Mouse (Mus musculus) spleen, postnatal 36 days (tissue): ENCODE measurements around the gene Itpkc.
"Not testable (repeated sequence)": the region's sequence is repeated elsewhere in the genome, so short reads cannot be mapped to it uniquely, and the experiment has no call there.

Experiments
- DNase-seq, 2 experiments: peaks; one replicate each; pipeline ENCODE4 v3.0.0; 2022; ENCODE audit warnings: low spot score in 2 of 2, mixed read lengths in 1 of 2

The Itpkc gene

DNA sequence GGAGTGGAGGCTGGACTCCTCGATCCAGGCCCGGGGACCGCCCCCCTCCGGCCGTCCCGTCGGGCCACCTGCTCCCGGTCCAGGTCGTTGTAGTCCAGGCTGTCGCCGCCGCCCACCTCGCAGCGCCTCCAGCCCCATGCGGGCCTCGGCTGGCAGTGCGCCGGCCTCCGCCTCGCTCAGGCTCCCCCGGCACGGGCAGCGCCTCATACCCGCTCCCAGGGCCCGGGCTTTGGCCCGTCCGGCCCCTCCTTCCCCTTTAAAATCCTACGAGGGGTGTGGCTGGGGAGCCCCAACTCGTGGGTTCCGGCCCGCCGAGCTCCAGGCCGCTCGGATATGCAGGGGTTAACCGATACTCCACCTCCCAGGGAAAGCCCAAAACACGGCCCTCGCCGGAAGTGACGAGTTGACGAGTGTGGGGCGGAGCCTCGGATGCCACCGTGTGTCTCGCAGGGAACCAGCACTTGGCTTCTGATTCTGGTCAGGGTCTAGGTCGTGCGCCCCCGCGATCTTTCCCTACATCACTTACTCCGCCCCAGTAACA, at the start of gene Itpkc:
Itpkc (minus strand) TSS at position 381 of the 541 bp plus-strand sequence.
- DNase-seq: peak; percentile 89 to 92

DNA sequence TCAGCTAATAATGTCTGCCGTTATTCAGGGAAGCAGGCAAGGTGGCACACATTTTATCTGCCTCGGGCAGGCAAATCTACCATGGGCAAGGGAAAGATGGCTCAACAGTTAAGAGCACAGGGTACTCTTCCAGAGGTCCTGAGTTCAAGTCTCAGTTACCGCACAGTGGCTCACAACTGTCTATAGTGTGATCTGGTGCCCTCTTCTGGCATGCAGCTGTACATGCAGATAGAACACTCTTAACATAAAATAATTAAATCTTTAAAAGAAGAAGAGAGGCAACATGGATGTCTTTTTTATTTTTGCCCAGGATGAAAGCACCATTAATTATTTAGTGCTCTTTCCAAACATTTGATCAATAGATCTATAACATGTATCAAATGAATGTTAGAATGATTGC, 48.7 kb upstream of the Itpkc start:
- no peak for DNase-seq

DNA sequence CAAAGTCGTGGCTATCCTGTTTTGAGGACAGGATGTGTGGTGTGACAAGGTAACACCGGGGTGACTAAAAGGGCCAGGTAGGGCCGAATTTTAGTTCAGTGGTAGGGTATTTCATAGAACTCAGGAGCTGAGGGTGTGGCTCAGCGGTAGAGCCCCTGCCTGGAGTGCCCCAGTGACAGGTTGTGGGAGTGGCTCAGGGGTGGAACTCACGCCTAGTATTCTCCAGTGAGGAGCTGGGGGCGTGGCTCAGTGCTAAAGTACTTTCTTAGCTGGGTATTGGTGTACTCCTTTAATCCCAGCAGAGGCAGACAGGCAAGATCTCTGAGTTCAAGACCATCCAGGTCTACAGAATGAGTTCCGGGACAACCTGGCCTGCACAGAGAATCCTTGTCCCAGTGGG, 47.6 kb upstream of the Itpkc start:
- no peak for DNase-seq

DNA sequence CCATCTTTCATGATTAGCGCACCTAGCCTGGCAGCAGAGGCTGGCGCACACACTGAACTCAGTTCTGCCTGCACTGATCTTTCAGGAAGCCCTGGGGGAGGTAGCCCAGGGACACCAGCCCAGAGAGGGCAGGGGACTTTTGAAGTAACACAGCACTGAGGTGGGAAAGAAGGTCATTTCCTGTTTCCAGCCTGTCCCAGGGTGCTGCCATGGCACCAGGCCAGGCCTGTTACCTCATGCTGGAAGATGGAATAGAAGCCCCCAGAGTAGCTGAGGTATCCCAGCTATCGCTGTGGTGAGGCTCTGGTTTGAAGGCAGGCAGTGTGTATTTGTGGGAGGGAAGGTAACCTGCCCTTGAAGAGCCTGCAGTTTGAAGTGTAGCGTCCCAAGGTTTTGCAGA, 46.5 kb upstream of the Itpkc start:
- DNase-seq: no peak

DNA sequence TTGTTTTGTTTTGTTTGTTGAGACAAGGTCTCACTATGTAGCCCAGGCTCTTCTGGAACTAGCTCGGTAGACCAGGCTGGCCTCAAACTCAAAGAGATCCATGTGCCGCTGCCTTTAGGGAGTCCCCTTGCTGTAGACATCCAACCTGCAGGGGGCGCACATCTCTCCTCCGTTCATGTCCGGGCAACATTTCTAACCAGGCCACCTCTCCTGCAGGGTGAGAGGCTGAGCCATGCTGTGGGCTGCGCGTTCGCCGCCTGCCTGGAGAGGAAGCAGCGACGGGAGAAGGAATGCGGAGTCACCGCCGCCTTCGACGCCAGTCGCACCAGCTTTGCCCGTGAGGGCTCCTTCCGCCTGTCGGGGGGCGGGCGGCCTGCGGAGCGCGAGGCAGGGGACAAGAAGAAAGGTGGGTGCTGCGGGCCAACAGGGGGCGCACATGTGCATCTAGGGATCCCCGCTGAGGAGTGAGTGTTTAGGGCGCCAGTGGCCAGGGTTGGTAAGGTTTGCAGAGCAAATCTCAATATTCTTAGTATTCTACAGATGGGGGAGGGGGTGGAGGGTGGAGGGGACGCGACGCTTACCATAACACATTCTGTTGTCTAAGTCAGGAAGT, 45.4 kb upstream of the Itpkc start:
- DNase-seq: no peak

DNA sequence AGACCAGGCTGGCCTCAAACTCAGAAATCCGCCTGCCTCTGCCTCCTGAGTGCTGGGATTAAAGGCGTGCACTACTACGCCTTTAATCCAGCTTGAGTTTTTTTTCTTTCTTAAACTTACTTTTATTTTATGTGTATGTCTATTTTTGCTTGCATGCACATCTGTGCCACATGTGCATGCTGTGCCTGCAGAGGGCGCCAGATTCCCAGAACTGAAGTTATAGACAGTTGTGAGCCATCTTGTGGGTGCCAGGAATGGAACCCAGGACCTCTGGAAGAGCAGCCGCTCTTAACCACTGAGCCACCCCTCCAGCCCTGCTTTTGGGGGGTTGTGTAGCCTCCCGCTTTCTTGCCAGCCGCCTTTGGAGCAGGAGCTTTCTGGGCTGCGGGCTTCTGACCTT, 43.0 kb upstream of the Itpkc start:
- DNase-seq: no peak

DNA sequence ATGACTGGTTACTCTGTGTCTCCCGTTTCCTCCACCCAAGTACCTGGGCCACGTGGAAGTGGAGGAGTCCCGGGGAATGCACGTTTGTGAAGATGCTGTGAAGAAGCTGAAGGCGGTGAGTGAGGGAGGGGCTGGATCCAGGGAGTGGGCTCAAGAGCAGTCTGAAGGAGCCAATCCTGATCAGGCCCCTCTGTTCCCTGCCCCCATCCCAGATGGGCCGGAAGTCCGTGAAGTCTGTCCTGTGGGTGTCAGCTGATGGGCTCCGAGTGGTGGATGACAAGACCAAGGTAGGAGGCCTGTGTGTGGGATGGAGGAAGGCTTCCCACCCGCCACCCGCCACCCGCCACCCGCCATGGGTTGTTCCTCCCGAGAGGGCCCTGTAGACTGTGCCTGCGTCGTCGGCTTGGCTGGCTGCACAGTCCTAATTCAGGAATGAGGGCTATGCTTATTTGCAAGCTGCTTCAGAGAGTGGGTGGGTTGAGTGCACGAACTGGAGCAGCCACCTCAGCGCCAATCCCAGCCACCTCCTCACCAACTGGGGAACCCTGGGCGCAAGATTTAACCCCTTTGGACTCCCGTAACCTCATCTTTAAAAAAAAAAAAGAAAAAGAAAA, 38.2 kb upstream of the Itpkc start:
- DNase-seq: no peak

DNA sequence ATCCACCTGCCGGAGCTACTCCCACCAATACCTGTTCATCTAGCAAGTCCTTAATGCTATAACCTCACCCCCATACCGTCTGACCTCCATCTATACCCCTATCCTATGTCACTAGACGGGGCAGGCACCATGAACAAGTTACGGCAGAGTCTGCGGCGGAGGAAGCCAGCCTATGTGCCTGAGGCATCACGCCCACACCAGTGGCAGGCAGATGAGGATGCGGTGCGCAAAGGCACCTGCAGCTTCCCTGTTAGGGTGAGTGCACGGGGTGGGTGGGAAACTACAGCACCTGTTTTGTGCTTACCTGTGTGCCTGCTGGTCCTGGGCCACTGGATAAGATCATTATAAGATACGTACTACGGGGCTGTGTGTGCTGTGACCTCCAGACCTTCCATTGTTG, 36.3 kb upstream of the Itpkc start:
- no peak for DNase-seq

DNA sequence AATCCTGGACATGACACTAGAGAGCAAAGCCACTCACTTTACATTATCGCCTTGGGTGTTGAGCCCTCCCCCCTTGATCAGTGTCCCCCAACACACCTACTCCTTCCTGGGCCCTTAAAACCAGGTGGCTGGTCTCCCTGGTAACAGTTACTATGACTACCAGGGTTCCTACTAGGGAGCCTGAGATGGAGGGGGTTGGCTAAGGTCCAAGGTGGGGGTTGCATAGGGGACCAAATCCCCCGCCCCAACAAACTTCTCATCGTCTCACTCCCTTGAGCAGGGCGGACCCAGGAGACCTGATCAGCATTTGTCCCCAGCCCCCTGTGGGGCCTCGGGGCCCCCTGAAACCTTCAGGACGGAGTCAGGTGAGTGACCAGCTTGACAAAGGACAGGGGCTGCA, 33.4 kb upstream of the Itpkc start:
- no peak for DNase-seq

DNA sequence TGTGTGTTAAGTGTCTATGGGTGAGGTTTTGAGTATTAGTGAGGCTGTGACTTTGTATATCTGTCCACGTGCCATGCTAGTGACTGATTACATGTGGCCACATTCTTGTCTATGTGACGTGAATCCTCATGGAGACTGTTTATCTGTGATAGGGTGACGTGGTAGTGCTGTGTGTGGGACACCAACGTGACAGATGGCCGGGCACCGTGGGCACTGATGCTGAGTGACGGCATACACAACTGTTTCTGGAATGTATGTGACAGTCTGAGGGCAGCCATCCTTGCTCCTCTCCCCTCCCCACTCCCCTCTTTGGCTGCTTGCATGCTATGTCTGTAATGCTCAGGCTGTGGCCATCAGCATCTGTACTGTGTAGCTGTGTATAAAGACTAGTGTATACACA, 32.4 kb upstream of the Itpkc start:
- no peak for DNase-seq

DNA sequence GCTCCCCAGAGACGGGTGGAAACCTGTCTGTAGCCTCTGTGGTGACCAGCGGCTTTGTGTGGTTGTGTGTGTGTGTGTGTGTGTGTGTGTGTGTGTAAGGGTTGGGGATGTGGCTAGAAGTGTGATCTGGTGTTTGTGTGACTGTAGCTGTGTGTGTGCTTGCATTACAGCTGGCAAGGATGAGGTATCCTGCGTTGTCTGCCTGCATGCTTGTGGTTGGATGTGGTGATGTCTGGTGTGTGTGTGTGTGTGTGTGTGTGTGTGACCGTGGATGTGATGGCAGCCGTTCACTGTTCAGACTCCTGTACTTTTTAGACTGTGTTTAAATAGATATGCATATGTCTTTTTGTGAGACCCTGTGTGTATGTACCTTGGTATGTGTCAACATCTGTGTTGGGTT, 31.3 kb upstream of the Itpkc start:
- no peak for DNase-seq

DNA sequence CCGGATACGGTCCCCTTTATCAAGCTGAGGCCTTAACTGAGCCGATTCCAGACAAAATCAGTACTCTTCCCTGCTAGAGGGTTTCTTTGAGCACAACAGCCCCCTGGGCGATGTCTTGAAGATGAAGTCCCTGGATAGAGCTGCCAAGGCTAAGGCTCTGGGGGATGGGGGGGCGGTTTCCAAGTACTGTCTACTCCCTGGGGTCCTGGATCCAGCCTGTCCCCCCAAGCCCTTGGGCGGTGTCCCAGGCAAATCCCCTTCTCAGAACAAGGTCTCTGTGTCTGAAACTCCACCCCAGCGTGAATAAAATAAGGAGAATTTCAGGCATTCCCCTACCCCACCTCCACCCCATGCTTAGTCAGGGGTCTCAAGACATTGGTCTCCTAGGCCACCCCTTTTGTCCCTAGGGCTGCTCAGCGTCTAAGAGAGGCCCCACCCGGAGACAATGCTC, 30.8 kb upstream of the Itpkc start:
- no peak for DNase-seq

DNA sequence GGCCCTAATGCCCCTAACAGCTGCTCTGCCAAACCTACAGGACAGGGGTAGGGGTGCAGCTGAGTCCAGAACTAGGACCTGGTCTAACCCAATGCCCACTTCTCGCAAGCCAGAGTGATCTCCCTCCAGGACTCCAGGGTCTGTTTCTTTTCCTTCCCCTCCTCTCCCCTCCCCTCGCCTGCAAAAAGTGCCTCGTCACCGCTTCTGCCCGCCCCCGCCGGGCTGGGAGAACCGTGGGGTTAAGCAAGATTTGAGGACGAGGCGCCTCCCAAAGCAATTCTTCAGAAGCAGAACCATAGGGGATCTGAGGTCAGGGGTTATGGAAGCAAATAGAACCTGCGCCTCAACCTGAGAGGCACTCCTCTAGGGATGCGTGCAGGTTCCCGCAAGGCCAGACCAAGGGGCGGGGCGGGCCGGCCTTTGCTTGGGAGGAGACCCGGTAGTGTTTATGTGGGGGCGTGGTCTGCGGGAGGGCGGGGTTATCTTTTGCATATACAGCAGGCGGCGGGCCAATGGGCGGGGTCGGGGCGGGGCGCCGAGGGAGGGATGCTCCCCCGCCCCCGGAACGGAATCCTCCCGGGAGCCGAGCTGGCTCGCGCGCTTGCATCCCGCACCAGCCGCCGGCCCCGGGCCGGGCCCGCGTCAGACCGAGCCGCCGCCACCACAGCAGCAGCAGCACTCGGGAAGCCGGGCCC, 29.9 kb upstream of the Itpkc start, which contains the start of gene Numbl:
Numbl (plus strand) TSS at position 229 of the 695 bp plus-strand sequence.
- peak; percentile 86 to 92 for DNase-seq

DNA sequence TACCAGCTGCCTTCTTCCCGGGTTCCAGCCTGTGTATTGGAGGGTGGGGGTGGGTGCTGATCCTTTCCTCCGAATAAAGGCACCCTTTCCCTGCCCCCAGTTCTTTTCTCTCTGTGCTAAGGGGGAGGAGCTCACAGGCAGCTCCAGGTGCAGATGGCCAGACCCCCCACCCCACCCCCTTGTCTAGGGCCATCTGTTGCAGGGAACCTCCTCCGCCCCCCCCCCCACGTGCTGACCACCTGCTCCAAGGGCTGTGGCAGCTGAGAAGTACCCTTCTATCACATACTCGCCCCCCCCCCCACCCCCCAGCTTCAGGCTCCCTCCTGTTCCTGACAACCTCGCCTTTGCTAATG, 29.4 kb upstream of the Itpkc start:
- DNase-seq: no peak

DNA sequence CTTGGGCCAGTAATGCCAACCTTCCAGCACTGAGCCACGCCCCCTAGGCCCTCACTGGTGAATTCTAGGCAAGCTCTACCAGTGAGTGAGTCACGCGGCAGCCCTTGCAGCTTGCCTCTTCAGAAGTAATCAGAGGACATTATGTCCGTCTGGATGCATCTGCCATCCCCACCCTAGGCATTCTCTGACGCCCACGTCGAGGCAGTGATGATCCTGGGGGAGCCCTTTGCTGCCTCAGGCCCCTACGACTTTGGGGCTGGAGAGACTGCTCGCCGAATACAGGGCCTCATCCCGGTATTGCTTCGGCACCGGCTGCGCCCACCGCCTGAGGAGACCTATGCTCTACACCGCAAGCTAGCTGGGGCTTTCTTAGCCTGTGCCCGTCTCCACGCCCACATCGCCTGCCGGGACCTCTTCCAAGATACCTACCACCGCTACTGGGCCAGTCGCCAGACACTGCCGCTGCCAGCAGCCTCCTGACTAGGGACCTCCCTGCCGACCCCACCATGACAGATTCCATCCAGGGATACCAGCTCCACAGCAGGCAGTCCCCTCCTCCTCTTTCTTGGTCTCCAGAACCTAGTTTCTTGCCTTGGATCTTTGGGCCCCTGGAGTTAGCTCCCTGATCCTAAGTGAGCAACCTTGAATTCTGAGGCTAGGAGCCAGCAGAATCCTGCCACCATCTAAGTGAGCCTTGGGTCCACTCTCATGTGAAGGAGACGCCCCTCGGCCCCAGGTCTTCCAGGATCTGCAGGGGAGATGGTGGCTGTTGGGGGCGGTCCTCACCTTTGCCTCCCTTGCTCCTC, 28.8 kb upstream of the Itpkc start:
- DNase-seq: peak in 1 of 2 experiments; percentile 22

DNA sequence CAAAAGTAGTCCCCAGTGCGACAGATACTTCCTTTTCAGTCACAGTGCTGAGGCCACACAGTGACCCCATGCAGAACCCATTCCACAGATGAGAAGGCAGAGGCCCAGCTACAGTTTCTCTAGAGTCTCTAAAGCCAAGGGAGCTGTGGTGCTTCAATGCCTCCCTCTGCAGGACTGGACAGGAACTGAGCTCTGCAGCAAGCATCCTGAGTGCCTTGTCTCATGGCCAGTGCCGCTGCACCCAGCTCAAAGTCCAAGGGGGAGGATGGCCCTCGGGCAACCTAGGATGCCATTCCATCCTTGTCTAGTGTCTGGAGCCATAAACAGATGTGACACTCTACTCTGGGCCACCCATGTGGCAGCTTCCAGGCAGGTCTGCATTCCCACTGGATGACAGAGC, 27.3 kb upstream of the Itpkc start:
- DNase-seq: no peak

DNA sequence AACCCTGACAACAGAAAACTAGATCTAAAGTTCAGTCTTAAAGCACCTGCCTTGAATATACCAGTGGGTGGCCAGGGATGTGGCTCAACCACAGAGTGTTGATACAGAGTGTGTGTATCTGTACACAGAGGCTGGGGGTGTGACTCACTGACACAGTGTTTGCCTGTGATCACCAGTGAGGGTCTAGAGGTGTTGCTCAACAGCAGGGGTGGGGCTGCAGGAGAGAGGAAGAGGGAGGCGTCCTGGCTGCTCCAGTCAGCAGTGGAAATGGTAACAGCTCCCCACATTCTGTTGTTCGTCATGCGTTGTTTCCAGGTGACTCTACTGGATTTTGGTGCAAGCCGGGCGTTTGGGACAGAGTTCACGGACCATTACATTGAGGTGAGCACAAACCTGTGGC, 23.5 kb upstream of the Itpkc start:
- no peak for DNase-seq

DNA sequence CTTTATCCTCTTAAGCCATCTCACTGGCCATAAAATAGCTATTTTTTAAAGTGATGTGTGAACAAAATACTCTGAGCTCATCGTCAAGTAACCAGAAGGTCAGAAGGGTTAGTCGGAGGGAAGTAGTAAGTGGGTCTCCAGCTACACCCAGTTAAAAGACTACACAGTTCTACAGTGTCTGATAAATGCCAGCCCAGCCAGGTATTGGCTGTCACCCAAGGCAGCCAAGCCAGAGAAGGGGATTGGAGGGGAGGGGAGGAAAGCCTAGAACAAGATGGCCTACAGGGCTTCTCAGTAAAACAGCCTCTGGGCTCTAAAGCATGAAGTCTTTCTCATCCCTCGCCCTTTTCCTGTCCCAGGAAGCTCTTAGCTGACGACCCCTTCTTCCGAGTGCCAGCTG, 21.5 kb upstream of the Itpkc start:
- DNase-seq: no peak

DNA sequence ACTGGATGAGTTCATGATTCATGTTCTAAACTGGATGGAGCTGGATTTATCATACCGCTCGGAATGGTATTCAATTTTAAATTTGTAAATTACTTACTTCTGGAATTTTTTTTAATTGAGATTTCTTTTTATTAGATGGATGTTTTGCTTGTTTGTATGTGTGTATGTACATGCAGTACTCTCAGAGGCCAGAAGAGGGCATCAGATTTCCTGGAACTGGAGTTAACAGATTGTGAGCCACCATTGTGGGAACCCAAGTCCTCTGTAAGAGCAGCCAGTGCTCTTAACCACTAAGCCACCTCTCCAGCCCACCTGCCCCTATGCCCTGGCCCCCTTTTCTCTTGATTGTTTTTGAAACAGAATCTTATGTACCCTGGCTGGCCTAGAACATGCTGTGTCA, 20.7 kb upstream of the Itpkc start:
- DNase-seq: no peak

DNA sequence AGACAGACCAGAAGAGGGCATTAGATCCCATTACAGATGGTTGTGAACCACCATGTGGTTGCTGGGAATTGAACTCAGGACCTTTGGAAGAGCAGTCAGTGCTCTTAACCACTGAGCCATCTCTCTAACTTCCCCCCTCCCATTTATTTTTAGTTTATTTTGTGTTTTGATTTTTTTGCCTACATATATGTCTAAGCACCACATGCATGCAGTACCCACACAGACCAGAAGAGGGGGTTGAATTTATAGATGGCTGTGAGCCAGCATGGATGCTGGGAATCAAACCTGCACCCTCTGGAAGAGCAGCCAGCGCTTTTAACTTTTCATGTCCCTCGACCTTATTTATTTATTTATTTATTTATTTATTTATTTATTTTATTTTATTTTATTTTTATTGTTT, 15.6 kb upstream of the Itpkc start:
- DNase-seq: not testable (repeated sequence)

DNA sequence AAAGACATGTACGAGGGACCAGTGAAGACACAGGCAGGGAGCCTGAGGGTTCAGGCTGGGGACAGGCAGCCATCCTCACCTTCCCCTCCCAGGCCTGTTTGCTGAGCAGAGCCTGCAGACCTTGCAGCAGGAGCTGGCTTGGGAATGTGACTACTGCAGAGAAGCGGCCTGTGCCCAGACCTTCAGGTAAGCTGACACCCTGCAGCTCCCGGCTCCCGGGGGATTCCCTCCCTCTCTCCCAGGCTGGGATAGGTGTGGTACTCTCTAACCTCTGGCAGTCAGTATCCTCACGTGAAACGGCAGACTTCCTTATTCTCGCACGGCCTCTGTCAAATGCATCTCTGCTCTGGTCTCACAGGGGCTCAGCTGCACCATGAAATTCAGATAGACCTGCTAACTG, 14.8 kb upstream of the Itpkc start:
- no peak for DNase-seq

DNA sequence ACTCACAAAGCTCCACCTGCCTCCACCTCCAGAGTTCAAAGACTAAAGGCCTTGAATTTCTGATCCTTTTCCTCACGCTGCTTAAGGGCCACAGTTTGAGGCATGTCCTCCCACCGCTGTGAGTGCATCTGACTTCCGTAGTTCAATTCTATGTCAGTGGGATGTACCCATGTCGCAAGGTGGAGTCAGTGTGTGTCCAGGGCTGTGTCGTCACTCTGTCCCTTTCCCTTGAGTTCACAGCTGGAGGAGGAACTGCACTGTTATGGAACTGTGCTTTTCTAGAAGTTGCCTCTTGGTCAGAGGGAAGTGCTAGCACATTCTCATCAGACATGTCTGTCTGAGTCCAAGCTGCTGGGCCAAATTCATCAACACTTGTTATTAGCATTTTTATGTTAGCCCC, 10.1 kb upstream of the Itpkc start:
- DNase-seq: no peak
